Mouse (Mus musculus): Measurements from ENCODE around the gene Slfn5.

DNA sequence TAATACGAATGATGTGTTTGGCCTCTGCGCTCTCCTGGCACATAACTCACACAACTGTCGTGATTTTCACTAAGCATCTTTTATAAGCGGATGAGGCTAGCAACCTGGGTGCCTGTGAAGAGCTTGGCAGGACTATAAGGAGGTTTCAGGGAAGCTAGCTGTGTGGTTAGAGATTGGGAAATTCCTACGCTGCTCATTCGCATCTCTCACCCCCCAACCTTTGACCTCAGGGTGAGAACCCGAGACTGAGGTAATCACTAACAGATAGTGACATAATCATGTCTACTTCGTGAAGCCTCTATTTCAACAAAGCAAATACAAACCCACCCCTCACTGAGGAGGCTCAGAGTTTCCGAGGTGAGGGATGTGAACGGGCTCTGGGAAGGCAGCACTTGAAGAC, 30.4 kb upstream of the Slfn5 start:
- TF ChIP-seq POLR2A (IDR thresholded peaks at IDR 0.05; ENCODE audit: low read depth, low read length) = no peak
- TF ChIP-seq CTCF (IDR thresholded peaks at IDR 0.05; ENCODE audit: extremely low read depth, insufficient read depth, insufficient read length, insufficient replicate concordance) = no peak

All from spleen, adult 2 months (tissue).